Mouse (Mus musculus): ENCODE measurements around the gene Rapgef5.

The Rapgef5 gene

GRCm38 (mm10) chr12:117605966-117606365 is 89.7 kb downstream of the Rapgef5 start:
- DNase-seq (ENCODE audit: low read depth, low spot score) = no peak

GRCm38 (mm10) chr12:117612715-117613114 is 96.4 kb downstream of the Rapgef5 start:
- DNase-seq (ENCODE audit: low read depth, low spot score) = no peak

- DNase-seq (ENCODE audit: low read depth, low spot score) = no peak
Observed at GRCm38 (mm10) chr12:117619523-117620023, 103.3 kb downstream of the Rapgef5 start.

- DNase-seq (ENCODE audit: low read depth, low spot score) = no peak
Observed at GRCm38 (mm10) chr12:117622972-117623371, 106.7 kb downstream of the Rapgef5 start.

GRCm38 (mm10) chr12:117627311-117627710 is 111.0 kb downstream of the Rapgef5 start:
- no peak for DNase-seq (ENCODE audit: low read depth, low spot score)

- DNase-seq (ENCODE audit: low read depth, low spot score) = no peak
Observed at GRCm38 (mm10) chr12:117628321-117629093, 112.2 kb downstream of the Rapgef5 start.

GRCm38 (mm10) chr12:117632133-117632532 is 115.9 kb downstream of the Rapgef5 start:
- DNase-seq (ENCODE audit: low read depth, low spot score) = no peak

GRCm38 (mm10) chr12:117636139-117636772 is 120.0 kb downstream of the Rapgef5 start:
- no peak for DNase-seq (ENCODE audit: low read depth, low spot score)

GRCm38 (mm10) chr12:117636969-117637368 is 120.7 kb downstream of the Rapgef5 start:
- no peak for DNase-seq (ENCODE audit: low read depth, low spot score)

- peak; percentile 48 for DNase-seq (ENCODE audit: low read depth, low spot score)
Observed at GRCm38 (mm10) chr12:117638833-117639232, 122.6 kb downstream of the Rapgef5 start.

GRCm38 (mm10) chr12:117639356-117640121 is 123.3 kb downstream of the Rapgef5 start:
- DNase-seq (ENCODE audit: low read depth, low spot score) = peak; percentile 16

GRCm38 (mm10) chr12:117642512-117642911 is 126.2 kb downstream of the Rapgef5 start:
- no peak for DNase-seq (ENCODE audit: low read depth, low spot score)

GRCm38 (mm10) chr12:117645771-117646170 is 129.5 kb downstream of the Rapgef5 start:
- DNase-seq (ENCODE audit: low read depth, low spot score) = no peak

- DNase-seq (ENCODE audit: low read depth, low spot score) = no peak
Observed at GRCm38 (mm10) chr12:117653920-117654472, 137.7 kb downstream of the Rapgef5 start.

GRCm38 (mm10) chr12:117656935-117657334 is 140.7 kb downstream of the Rapgef5 start:
- no peak for DNase-seq (ENCODE audit: low read depth, low spot score)

- DNase-seq (ENCODE audit: low read depth, low spot score) = no peak
Observed at GRCm38 (mm10) chr12:117657766-117658165, 141.5 kb downstream of the Rapgef5 start.

GRCm38 (mm10) chr12:117658821-117659220 is 142.5 kb downstream of the Rapgef5 start:
- no peak for DNase-seq (ENCODE audit: low read depth, low spot score)

GRCm38 (mm10) chr12:117660361-117660760 is 144.1 kb downstream of the Rapgef5 start:
- no peak for DNase-seq (ENCODE audit: low read depth, low spot score)

GRCm38 (mm10) chr12:117661871-117662270 is 145.6 kb downstream of the Rapgef5 start:
- DNase-seq (ENCODE audit: low read depth, low spot score) = no peak

- no peak for DNase-seq (ENCODE audit: low read depth, low spot score)
Observed at GRCm38 (mm10) chr12:117663637-117664036, 147.4 kb downstream of the Rapgef5 start.

GRCm38 (mm10) chr12:117664644-117665043 is 148.4 kb downstream of the Rapgef5 start:
- DNase-seq (ENCODE audit: low read depth, low spot score) = no peak

GRCm38 (mm10) chr12:117666391-117666790 is 150.1 kb downstream of the Rapgef5 start:
- DNase-seq (ENCODE audit: low read depth, low spot score) = no peak

Data from CD4-positive helper T cell, adult 2 months (primary cell).